Mouse (Mus musculus) limb, embryonic 14.5 days (tissue): ENCODE measurements around the gene Rap1b. TPM values are rescaled to one million over a fixed set of nuclear protein-coding genes. Genes with fewer than 3 reads are reported as not detected.

Experiments used
- ATAC-seq: fragments of 200-750 bp; cut with Nextera tagmentation; 2 replicates; pipeline ENCODE4 v1.8.0; 2017; ENCODE audit warnings: low read depth, moderate number of reproducible peaks, moderate TSS enrichment; ENCODE audit not compliant: low FRiP score
- DNase-seq: peaks from one replicate; pipeline ENCODE4 v3.0.0-alpha.2; 2015; ENCODE audit warnings: low spot score
- H3K27ac ChIP-seq: fragments of 300-500 bp; sonication (generic); replicated peaks from 2 replicates; pipeline ENCODE4 v1.5.1; 2014; ENCODE audit warnings: low read depth, mild to moderate bottlenecking, low read length, moderate library complexity, mixed read lengths
- H3K27me3 ChIP-seq: fragments of 300-500 bp; sonication (generic); 2 replicates; pipeline ENCODE4 v1.6.1; 2014; ENCODE audit warnings: low read length, mixed read lengths; ENCODE audit not compliant: control insufficient read depth, insufficient read depth
- H3K36me3 ChIP-seq: fragments of 300-500 bp; sonication (generic); 2 replicates; pipeline ENCODE4 v1.6.1; 2014; ENCODE audit warnings: mild to moderate bottlenecking, low read length, moderate library complexity, mixed read lengths; ENCODE audit not compliant: control insufficient read depth, insufficient read depth
- H3K4me1 ChIP-seq: fragments of 300-500 bp; sonication (generic); 2 replicates; pipeline ENCODE4 v1.6.1; 2014; ENCODE audit warnings: antibody characterized with exemption, low read length, mixed read lengths; ENCODE audit not compliant: control insufficient read depth, insufficient read depth
- H3K4me2 ChIP-seq: fragments of 300-500 bp; sonication (generic); replicated peaks from 2 replicates; pipeline ENCODE4 v1.6.1; 2014; ENCODE audit warnings: low read depth, mild to moderate bottlenecking, low read length, moderate library complexity; ENCODE audit not compliant: severe bottlenecking
- H3K4me3 ChIP-seq: fragments of 300-500 bp; sonication (generic); replicated peaks from 2 replicates; pipeline ENCODE4 v1.5.1; 2014; ENCODE audit warnings: low read length
- H3K9ac ChIP-seq: fragments of 300-500 bp; sonication (generic); 2 replicates; pipeline ENCODE4 v1.6.1; 2014; ENCODE audit warnings: mild to moderate bottlenecking, low read depth, low read length, moderate library complexity; ENCODE audit not compliant: severe bottlenecking
- H3K9me3 ChIP-seq: fragments of 300-500 bp; sonication (generic); 2 replicates; pipeline ENCODE4 v1.6.1; 2016; ENCODE audit warnings: low read length; ENCODE audit not compliant: control insufficient read depth
- POLR2A ChIP-seq: fragments of 200-500 bp; IDR thresholded peaks from 2 replicates; pipeline ENCODE4 v1.8.0; 2012; ENCODE audit warnings: inconsistent platforms, mild to moderate bottlenecking, moderate library complexity, borderline replicate concordance; ENCODE audit not compliant: insufficient read depth, insufficient read length; ENCODE audit errors: extremely low read depth
- WGBS: fragments of 180-500 bp; shearing (Covaris S2); extraction: QIAGEN DNeasy Blood & Tissue Kit; methylation state at CpG from one replicate; pipeline ENCODE4 v1.1.7; 2014; 5-methylcytosine and 5-hydroxymethylcytosine counted together
- polyA plus RNA-seq, 2 experiments: library from polyadenylated mRNA; depleted of rRNA in 1 of 2; stranded (reverse) in 1 of 2; unstranded in 1 of 2; fragments of >200 nt; fragmentation: Nextera tagmentation in 1 of 2; extraction: Ambion mirVana in 1 of 2; gene quantifications; 2 replicates each; pipeline versions ENCODE4 v1.2.1 to v1.2.3; 2012 to 2014

Gene Rap1b
- polyA plus RNA-seq, 2 experiments: 94.9 to 190 TPM

GRCm38 (mm10) chr10:117777103-117777470, 68.7 kb downstream of the Rap1b start:
- Histone ChIP-seq H3K4me2 (no peak overlapping the region), H3K9ac (no peak overlapping the region), H3K27ac (no peak overlapping the region), H3K9me3 (no peaks in the 10 kb centered on the region), H3K36me3 (peaks cover 80% of the 10 kb centered on the region), H3K27me3 (no peaks in the 10 kb centered on the region), H3K4me3 (no peak overlapping the region), H3K4me1 (no peaks in the 10 kb centered on the region)
- WGBS: 95% methylated on average over 3 of the region's 3 CpGs
- no peak for TF ChIP-seq POLR2A
- ATAC-seq: no peak
- no peak for DNase-seq

- ATAC-seq (no peak), DNase-seq (no peak)
- Histone ChIP-seq H3K9ac (no peak overlapping the region), H3K4me3 (no peak overlapping the region), H3K27me3 (no peaks in the 10 kb centered on the region), H3K4me1 (no peaks in the 10 kb centered on the region), H3K27ac (no peak overlapping the region), H3K9me3 (no peaks in the 10 kb centered on the region), H3K4me2 (no peak overlapping the region), H3K36me3 (peaks cover 80% of the 10 kb centered on the region)
- WGBS: 96% methylated on average over 12 of the region's 12 CpGs
- no peak for TF ChIP-seq POLR2A
These were observed 69.3 kb downstream of the Rap1b start for GRCm38 (mm10) chr10:117776281-117777102.

- TF ChIP-seq POLR2A: no peak
- Histone ChIP-seq H3K36me3 (peaks cover 81% of the 10 kb centered on the region), H3K9me3 (no peaks in the 10 kb centered on the region), H3K27me3 (no peaks in the 10 kb centered on the region), H3K4me3 (no peak overlapping the region), H3K4me1 (no peaks in the 10 kb centered on the region), H3K9ac (no peak overlapping the region), H3K4me2 (no peak overlapping the region), H3K27ac (no peak overlapping the region)
- ATAC-seq (no peak), DNase-seq (no peak)
- WGBS: 86% methylated on average over 6 of the region's 6 CpGs
These were observed 70.3 kb downstream of the Rap1b start for GRCm38 (mm10) chr10:117775401-117776144.

GRCm38 (mm10) chr10:117774817-117775120, 71.1 kb downstream of the Rap1b start:
- Histone ChIP-seq H3K9ac (no peak overlapping the region), H3K27me3 (no peaks in the 10 kb centered on the region), H3K4me3 (no peak overlapping the region), H3K4me1 (no peaks in the 10 kb centered on the region), H3K4me2 (no peak overlapping the region), H3K27ac (no peak overlapping the region), H3K36me3 (peaks cover 87% of the 10 kb centered on the region), H3K9me3 (no peaks in the 10 kb centered on the region)
- no peak for DNase-seq
- no peak for TF ChIP-seq POLR2A
- no peak for ATAC-seq
- WGBS: 95% methylated on average over 1 of the region's 1 CpGs

- peaks cover 86% of the 10 kb centered on the region for H3K36me3 ChIP-seq
- H3K4me2 ChIP-seq: no peak overlapping the region
- H3K27me3 ChIP-seq: no peaks in the 10 kb centered on the region
- H3K27ac ChIP-seq: no peak overlapping the region
- H3K9me3 ChIP-seq: no peaks in the 10 kb centered on the region
- WGBS: 92% methylated on average over 22 of the region's 22 CpGs
- no peak overlapping the region for H3K9ac ChIP-seq
- DNase-seq: no peak
- H3K4me1 ChIP-seq: no peaks in the 10 kb centered on the region
- ATAC-seq: no peak
- no peak overlapping the region for H3K4me3 ChIP-seq
- TF ChIP-seq POLR2A: no peak
These were observed 71.6 kb downstream of the Rap1b start for GRCm38 (mm10) chr10:117774011-117774816.
